Mouse (Mus musculus) embryonic fibroblast, embryonic 13.5 days (primary cell): ENCODE data around the gene Map3k5.

Experiments used
- CTCF ChIP-seq: IDR thresholded peaks from 2 replicates; pipeline ENCODE4 v1.5.1; 2011; ENCODE audit warnings: mild to moderate bottlenecking, control low read depth, low read length, moderate library complexity, borderline replicate concordance; ENCODE audit not compliant: insufficient read depth
- POLR2A ChIP-seq: IDR thresholded peaks from 2 replicates; pipeline ENCODE4 v1.6.1; 2011; ENCODE audit warnings: low read depth, mild to moderate bottlenecking, control low read depth, low read length, moderate library complexity

- TF ChIP-seq CTCF (no peak), POLR2A (no peak)
Measured at GRCm38 (mm10) chr10:19987736-19988135, 53.5 kb downstream of the Map3k5 start.
